Mouse (Mus musculus): ENCODE data around the gene Coil. TPM values are rescaled to one million over a fixed set of nuclear protein-coding genes. Genes with fewer than 3 reads are reported as not detected.

The Coil gene
- total and polyA plus RNA-seq, 3 experiments = 28.5 to 37.4 (median 35.4) TPM

DNA sequence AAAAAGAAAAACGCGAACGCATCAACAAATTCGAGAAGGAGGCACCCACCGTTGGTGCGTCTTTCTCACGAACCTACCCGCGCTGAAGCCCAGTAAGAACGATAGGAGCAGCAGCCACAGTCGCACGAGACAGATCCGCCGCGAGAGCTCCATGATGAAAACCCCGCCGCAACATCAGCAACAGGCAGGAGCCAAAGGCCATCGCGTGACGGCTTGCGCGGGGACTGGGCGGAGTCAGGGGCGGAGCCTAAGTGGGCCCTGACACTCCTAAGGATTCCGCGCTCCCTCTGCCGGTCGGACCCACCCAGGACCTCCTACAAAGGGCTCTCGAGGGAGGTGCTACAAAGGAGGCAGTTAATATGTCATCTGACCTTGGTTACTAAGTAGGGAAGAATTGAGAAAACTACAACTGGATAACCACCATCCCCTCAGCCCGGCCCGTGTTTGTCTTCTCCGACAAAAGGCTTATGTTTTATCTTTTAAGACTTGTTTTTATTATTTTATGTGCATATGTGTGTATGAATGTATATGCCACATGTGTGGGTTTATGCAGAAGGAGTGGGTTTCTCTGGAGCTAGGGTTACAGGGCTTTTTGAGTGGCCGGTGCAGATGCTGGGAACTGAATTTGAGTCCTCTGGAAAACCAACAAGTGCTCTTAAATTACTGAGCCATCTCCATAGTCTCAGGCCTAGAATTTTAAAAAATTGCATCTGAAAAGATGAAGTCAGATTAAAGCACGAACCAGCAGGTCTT, 14.7 kb upstream of the Coil start, which contains the start of gene Scpep1 (continued):
- TF ChIP-seq ZC3H11A (IDR thresholded peaks at IDR 0.05; ENCODE audit: low read depth, low read length) = peak; percentile 64
- peak; percentile 78 for TF ChIP-seq MEF2A (IDR thresholded peaks at IDR 0.05; ENCODE audit: borderline replicate concordance, low read depth, low read length)
- TF ChIP-seq HCFC1 (IDR thresholded peaks at IDR 0.05; ENCODE audit: low read depth, low read length) = peak; percentile 52; the same call in 1 of the 2 replicates
- peak; percentile 90 for TF ChIP-seq TCF12 (IDR thresholded peaks at IDR 0.05; ENCODE audit: low read depth, low read length)
- TF ChIP-seq ZNF384 (IDR thresholded peaks at IDR 0.05; ENCODE audit: low read depth, low read length) = 0 out of 2 replicates have a peak, but pooled peaks have one; percentile 51
- peak; percentile 76 for TF ChIP-seq MAX (IDR thresholded peaks at IDR 0.05; ENCODE audit: low read length)
- TF ChIP-seq USF2 (conservative IDR thresholded peaks at IDR 0.05; ENCODE audit: low read depth, low read length) = no peak
- peak; percentile 72 for TF ChIP-seq ETS1 (conservative IDR thresholded peaks at IDR 0.05; ENCODE audit: low read depth, low read length)
- peak; percentile 10; the same call in 1 of the 2 replicates for TF ChIP-seq EP300 (IDR thresholded peaks at IDR 0.05; ENCODE audit: low read length)
- peak; percentile 92 for TF ChIP-seq POLR2A (IDR thresholded peaks at IDR 0.05; ENCODE audit: low read depth, low read length)
- TF ChIP-seq POLR2AphosphoS2 (IDR thresholded peaks at IDR 0.05; ENCODE audit: low read depth, low read length) = peak; percentile 80
- TF ChIP-seq RCOR1 (conservative IDR thresholded peaks at IDR 0.05; ENCODE audit: low read depth, low read length) = no peak; the same call in 1 of the 2 replicates
- TF ChIP-seq ZMIZ1 (IDR thresholded peaks at IDR 0.05; ENCODE audit: low read depth, low read length) = peak; percentile 64
- TF ChIP-seq ELF1 (IDR thresholded peaks at IDR 0.05; ENCODE audit: low read depth, low read length) = peak; percentile 50
- TF ChIP-seq MAFK (IDR thresholded peaks at IDR 0.05; ENCODE audit: insufficient replicate concordance, low read length) = no peak
- TF ChIP-seq IRF4 (IDR thresholded peaks at IDR 0.05; ENCODE audit: low read depth, low read length) = peak; percentile 84
- peak in 1 of 2 experiments; percentile 96; a peak in 2 of 4 replicates for TF ChIP-seq CTCF (conservative IDR thresholded peaks at IDR 0.05 in 1 of 2, IDR thresholded peaks at IDR 0.05 in 1 of 2; ENCODE audit: low read depth in 2 of 2, low read length in 2 of 2)
- TF ChIP-seq UBTF (IDR thresholded peaks at IDR 0.05; ENCODE audit: low read depth, low read length) = 0 out of 2 replicates have a peak, but pooled peaks have one; percentile 72
- no peak for TF ChIP-seq MXI1 (IDR thresholded peaks at IDR 0.05; ENCODE audit: low read depth, low read length)
- 0 out of 2 replicates have a peak, but pooled peaks have one; percentile 52 for TF ChIP-seq KAT2A (IDR thresholded peaks at IDR 0.05; ENCODE audit: insufficient replicate concordance, low read length)
- no peak for TF ChIP-seq PAX5 (IDR thresholded peaks at IDR 0.05; ENCODE audit: low read length)
- TF ChIP-seq MYC (IDR thresholded peaks at IDR 0.05; ENCODE audit: low read depth, low read length) = peak; percentile 56

- TF ChIP-seq MXI1 (IDR thresholded peaks at IDR 0.05; ENCODE audit: low read depth, low read length) = no peak
- no peak for TF ChIP-seq POLR2AphosphoS2 (IDR thresholded peaks at IDR 0.05; ENCODE audit: low read depth, low read length)
- TF ChIP-seq MAX (IDR thresholded peaks at IDR 0.05; ENCODE audit: low read length) = no peak
- TF ChIP-seq E2F4 (IDR thresholded peaks at IDR 0.05; ENCODE audit: insufficient replicate concordance, low read depth, low read length) = no peak
- Histone ChIP-seq H3K4me3 (replicated peaks in 1 of 3; ENCODE audit: low read depth in 2 of 3, low read length in 2 of 3, poor library complexity in 1 of 3) (no peak overlapping the region), H3K9me3 (replicated peaks; ENCODE audit: low read length) (no peaks in the 10 kb centered on the region), H3K36me3 (replicated peaks in 1 of 2; ENCODE audit: control insufficient read depth in 1 of 2, insufficient read depth in 1 of 2, low read length in 1 of 2) (no peaks in the 10 kb centered on the region), H3K27me3 (replicated peaks) (no peaks in the 10 kb centered on the region), H3K4me2 (ENCODE audit: insufficient read depth, low read depth, poor library complexity, severe bottlenecking) (no peak overlapping the region), H3K4me1 (ENCODE audit: control insufficient read depth in 1 of 2, insufficient read depth in 2 of 2) (peaks cover 0 to 13% of the 10 kb centered on the region in 2 experiments; a peak in 1 of 4 replicates), H3K9ac (ENCODE audit: insufficient read depth, low read depth) (no peak overlapping the region), H3K27ac (ENCODE audit: insufficient read depth, low read depth) (no peak overlapping the region), H3K79me2 (replicated peaks; ENCODE audit: control insufficient read depth, extremely low read depth, insufficient read depth, poor library complexity, severe bottlenecking) (peaks cover 9% of the 10 kb centered on the region)
- no peak for DNase-seq (ENCODE audit: extremely low read depth)
- dilution Hi-C loops (cut with MboI; ENCODE audit: extremely low pct_ligation_motif_present, extremely low pct_unique_long_range_greater_than_20kb, low sequenced_read_pairs) (no loop called here), in situ Hi-C loops (cut with MboI; ENCODE audit: low pct_ligation_motif_present, low pct_unique_long_range_greater_than_20kb, low sequenced_read_pairs) (no loop called here)
These were observed 11.2 kb upstream of the Coil start for GRCm38 (mm10) chr11:88958851-88959250.
